Mouse (Mus musculus): ENCODE data around the gene Nol12.

- no peak for TF ChIP-seq CTCF (IDR thresholded peaks at IDR 0.05; ENCODE audit: control insufficient read depth, insufficient read depth, low read length)
- no peak for TF ChIP-seq POLR2A (IDR thresholded peaks at IDR 0.05; ENCODE audit: borderline replicate concordance, control insufficient read depth, low read depth, low read length)
Observed at GRCm38 (mm10) chr15:78898507-78899001, 36.2 kb upstream of the Nol12 start.
